In genomic region chr1:101756525-101757191, GRCm38 (mm10) we compare ENCODE assay signal across 26 mouse cellular contexts.
DNase-seq lines count a peak whose midpoint lies in the region; ATAC-seq and TF ChIP-seq lines count a peak whose summit lies in the region.
"Had no signal": no experiment of that assay in that cellular context is flagged by ENCODE, and none has a peak within 500 bp of the region (broad histone marks: within the 10 kb centered on the region; RNA-seq: fewer than 3 reads in every experiment).

No protein-coding gene starts in this region.

- H3K4me1 ChIP-seq in forebrain, embryonic 11.5 days (replicated peaks; ENCODE audit: control insufficient read depth, insufficient read depth, low read length) = no peaks in the 10 kb centered on the region
- peaks cover 15% of the 10 kb centered on the region for H3K4me1 ChIP-seq in forebrain, embryonic 10.5 days
- peaks cover 4% of the 10 kb centered on the region; the same call in 1 of the 2 replicates for H3K4me1 ChIP-seq in midbrain, embryonic 11.5 days (ENCODE audit: control insufficient read depth, insufficient read depth, low read length)
- no peaks in the 10 kb centered on the region for H3K4me1 ChIP-seq in midbrain, embryonic 15.5 days
- peaks cover 19% of the 10 kb centered on the region for H3K4me1 ChIP-seq in E14TG2a.4 (replicated peaks; ENCODE audit: low read depth, low read length)
- H3K4me1 ChIP-seq: heart, embryonic 12.5 days; limb, embryonic 10.5 days; limb, embryonic 15.5 days; liver, embryonic 13.5 days had no signal

- intact Hi-C loops in heart, postnatal 10 days (cut with DNase I) = no loop called here

- no peak for DNase-seq in forebrain, embryonic 11.5 days (ENCODE audit: low spot score)
- DNase-seq in forebrain, embryonic 10.5 days (ENCODE audit: extremely low spot score, low spot score) = no peak
- peak; percentile 86 for DNase-seq in midbrain, embryonic 11.5 days (ENCODE audit: low spot score, missing footprints)
- DNase-seq in R1 (ENCODE audit: low read depth, low spot score) = peak; percentile 95
- DNase-seq in heart, postnatal 10 days = no peak
- DNase-seq in thymus, postnatal 4 days = no peak
- DNase-seq: adrenal gland, postnatal 14 days; cerebellum, adult 11-12 months; cerebellum, adult 9-11 months; heart, adult 2 months; kidney, adult 9 months; kidney, postnatal 10 days; layer of hippocampus, adult 9-11 months; liver, embryonic 13.5 days; lung, adult 18-20 months; lung, postnatal 4 days; right cerebral cortex, postnatal 4 days had no signal

- no peaks in the 10 kb centered on the region for H3K36me3 ChIP-seq in forebrain, embryonic 11.5 days (ENCODE audit: control insufficient read depth, insufficient read depth, low read length)
- no peaks in the 10 kb centered on the region for H3K36me3 ChIP-seq in forebrain, embryonic 10.5 days (replicated peaks)
- no peaks in the 10 kb centered on the region for H3K36me3 ChIP-seq in midbrain, embryonic 11.5 days (ENCODE audit: control insufficient read depth, insufficient read depth, low read length)
- H3K36me3 ChIP-seq in midbrain, embryonic 15.5 days (replicated peaks) = no peaks in the 10 kb centered on the region
- H3K36me3 ChIP-seq in E14TG2a.4 (ENCODE audit: insufficient read depth, low read length) = no peaks in the 10 kb centered on the region
- H3K36me3 ChIP-seq: heart, embryonic 12.5 days; limb, embryonic 10.5 days; limb, embryonic 15.5 days; liver, embryonic 13.5 days had no signal

- H3K9ac ChIP-seq in forebrain, embryonic 11.5 days (ENCODE audit: low read length) = no peak overlapping the region
- no peak overlapping the region for H3K9ac ChIP-seq in midbrain, embryonic 11.5 days (ENCODE audit: low read length)
- H3K9ac ChIP-seq in midbrain, embryonic 15.5 days = no peak overlapping the region
- H3K9ac ChIP-seq: forebrain, postnatal 0 days; heart, embryonic 12.5 days; limb, embryonic 15.5 days; liver, embryonic 13.5 days had no signal

- no peaks in the 10 kb centered on the region for H3K27me3 ChIP-seq in forebrain, embryonic 11.5 days (ENCODE audit: control insufficient read depth, insufficient read depth, low read length)
- H3K27me3 ChIP-seq in forebrain, embryonic 10.5 days (ENCODE audit: poor library complexity, severe bottlenecking) = no peaks in the 10 kb centered on the region
- no peaks in the 10 kb centered on the region for H3K27me3 ChIP-seq in midbrain, embryonic 11.5 days (ENCODE audit: control insufficient read depth, insufficient read depth, low read length)
- no peaks in the 10 kb centered on the region for H3K27me3 ChIP-seq in midbrain, embryonic 15.5 days (replicated peaks)
- no peaks in the 10 kb centered on the region for H3K27me3 ChIP-seq in E14TG2a.4 (ENCODE audit: insufficient read depth, low read length)
- H3K27me3 ChIP-seq: heart, embryonic 12.5 days; limb, embryonic 15.5 days; liver, embryonic 13.5 days had no signal

- no peak overlapping the region for H3K27ac ChIP-seq in forebrain, embryonic 11.5 days (ENCODE audit: low read depth, low read length)
- no peak overlapping the region for H3K27ac ChIP-seq in forebrain, embryonic 10.5 days
- H3K27ac ChIP-seq in midbrain, embryonic 11.5 days (ENCODE audit: low read depth, low read length) = no peak overlapping the region
- no peak overlapping the region for H3K27ac ChIP-seq in midbrain, embryonic 15.5 days
- H3K27ac ChIP-seq: heart, adult 2 months; limb, embryonic 10.5 days; limb, embryonic 15.5 days; liver, embryonic 13.5 days had no signal

- no peak overlapping the region for H3K4me3 ChIP-seq in forebrain, embryonic 11.5 days (ENCODE audit: low read depth, low read length)
- H3K4me3 ChIP-seq in forebrain, embryonic 10.5 days = no peak overlapping the region
- H3K4me3 ChIP-seq in midbrain, embryonic 11.5 days (ENCODE audit: low read depth, low read length) = no peak overlapping the region
- H3K4me3 ChIP-seq in midbrain, embryonic 15.5 days = no peak overlapping the region
- H3K4me3 ChIP-seq in E14TG2a.4 (replicated peaks; ENCODE audit: low read length) = peak overlapping the region; percentile 49
- H3K4me3 ChIP-seq: erythroblast, embryonic 14.5 days; heart, adult 2 months; heart, embryonic 12.5 days; limb, embryonic 10.5 days; limb, embryonic 15.5 days; liver, embryonic 13.5 days had no signal

- TF ChIP-seq CTCF in E14TG2a.4 (conservative IDR thresholded peaks at IDR 0.05; ENCODE audit: low read length) = no peak

- H3K9me3 ChIP-seq in forebrain, embryonic 11.5 days (ENCODE audit: control insufficient read depth, low read length) = no peaks in the 10 kb centered on the region
- H3K9me3 ChIP-seq in forebrain, embryonic 10.5 days = no peaks in the 10 kb centered on the region
- H3K9me3 ChIP-seq in midbrain, embryonic 11.5 days (ENCODE audit: control insufficient read depth, low read length) = no peaks in the 10 kb centered on the region
- no peaks in the 10 kb centered on the region for H3K9me3 ChIP-seq in midbrain, embryonic 15.5 days
- H3K9me3 ChIP-seq in E14TG2a.4 (ENCODE audit: low read length) = no peaks in the 10 kb centered on the region
- H3K9me3 ChIP-seq: heart, embryonic 12.5 days; limb, embryonic 10.5 days; limb, embryonic 15.5 days had no signal

- 18% methylated on average over 6 of the region's 6 CpGs for WGBS in forebrain, embryonic 11.5 days
- 37% methylated on average over 6 of the region's 6 CpGs for WGBS in forebrain, embryonic 10.5 days
- WGBS in midbrain, embryonic 11.5 days = 37% methylated on average over 6 of the region's 6 CpGs
- 18% methylated on average over 6 of the region's 6 CpGs for WGBS in midbrain, embryonic 15.5 days

- ATAC-seq in forebrain, embryonic 11.5 days (replicated peaks; ENCODE audit: low FRiP score) = peak; percentile 70
- no peak; the same call in 1 of the 2 replicates for ATAC-seq in midbrain, embryonic 11.5 days (ENCODE audit: low FRiP score)
- ATAC-seq in midbrain, embryonic 15.5 days (replicated peaks) = no peak
- ATAC-seq: forebrain, postnatal 0 days; intestine, postnatal 0 days; lung, postnatal 0 days had no signal

- 0 out of 2 replicates have a peak overlapping the region, but pooled peaks have one; percentile 8 for H3K4me2 ChIP-seq in forebrain, embryonic 11.5 days (ENCODE audit: low read depth, low read length, severe bottlenecking)
- no peak overlapping the region for H3K4me2 ChIP-seq in midbrain, embryonic 11.5 days
- H3K4me2 ChIP-seq in midbrain, embryonic 15.5 days = no peak overlapping the region
- H3K4me2 ChIP-seq: heart, embryonic 12.5 days; limb, embryonic 15.5 days; liver, embryonic 13.5 days had no signal

Comparison
In these comparisons a context has a peak if more than half of its experiments do, and no peak if none do; other contexts are left out.
1. DNase-seq: peak in midbrain, embryonic 11.5 days (single experiment) and R1 (single experiment); none in forebrain, embryonic 11.5 days (single experiment), forebrain, embryonic 10.5 days (single experiment), heart, postnatal 10 days (0 of 2) and thymus, postnatal 4 days (single experiment).